Mouse (Mus musculus): ENCODE results near the gene Gnat3. TPM values are rescaled to one million over a fixed set of nuclear protein-coding genes. Genes with fewer than 3 reads are reported as not detected.

The Gnat3 gene
- polyA plus RNA-seq, 1 experiment: not detected

DNA sequence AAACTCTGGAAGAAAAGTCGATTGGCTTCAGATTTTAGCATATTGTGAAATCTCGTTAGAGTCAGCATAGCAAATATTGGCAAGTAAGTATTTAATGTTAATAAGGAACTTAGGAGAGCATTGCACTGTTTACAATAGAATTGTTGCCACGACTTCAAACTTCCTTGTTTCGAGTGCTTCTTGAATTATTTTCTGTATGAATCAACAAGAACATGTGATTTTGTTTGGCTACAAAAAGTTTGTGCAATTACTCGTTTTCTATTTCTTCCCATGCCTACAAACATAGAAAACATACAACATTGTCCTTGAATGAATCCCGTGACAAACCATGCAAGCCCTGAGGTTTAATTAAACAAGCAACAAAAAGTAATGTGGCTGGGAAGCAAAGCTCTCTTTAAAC, 37.8 kb downstream of the Gnat3 start:
- Histone ChIP-seq H3K27ac (ENCODE audit: insufficient read depth, low read depth, low read length) (no peak overlapping the region), H3K4me1 (ENCODE audit: control insufficient read depth, insufficient read depth, low read length) (no peaks in the 10 kb centered on the region), H3K4me3 (ENCODE audit: insufficient read depth, low read depth, low read length) (no peak overlapping the region)
- 60% methylated on average over 6 of the region's 6 CpGs for WGBS
- TF ChIP-seq CTCF (IDR thresholded peaks at IDR 0.05; ENCODE audit: insufficient read depth, low read depth, low read length): no peak
- no peak for TF ChIP-seq POLR2A (IDR thresholded peaks at IDR 0.05; ENCODE audit: insufficient read depth, low read depth, low read length)

DNA sequence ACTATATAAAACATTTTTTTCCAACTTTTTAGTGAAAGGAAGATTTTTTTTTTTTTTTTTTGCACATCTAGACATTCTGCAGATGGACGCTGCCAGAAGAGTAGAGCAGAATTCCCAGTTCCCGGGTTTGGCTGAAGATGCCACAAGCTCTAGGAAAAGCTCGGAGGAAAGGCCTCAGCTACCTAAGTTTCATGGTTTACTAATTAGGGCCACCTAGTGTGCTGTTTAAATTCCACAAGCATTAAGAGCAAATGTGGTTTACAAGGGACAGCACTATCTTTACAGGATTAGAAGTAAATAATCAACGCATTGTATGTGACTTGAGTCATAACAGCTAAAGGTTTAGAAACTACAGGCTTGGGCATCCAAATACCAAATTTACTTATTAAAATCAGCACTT, 39.3 kb downstream of the Gnat3 start:
- Histone ChIP-seq H3K27ac (ENCODE audit: insufficient read depth, low read depth, low read length) (no peak overlapping the region), H3K4me3 (ENCODE audit: insufficient read depth, low read depth, low read length) (no peak overlapping the region), H3K4me1 (ENCODE audit: control insufficient read depth, insufficient read depth, low read length) (no peaks in the 10 kb centered on the region)
- WGBS: 50% methylated on average over 4 of the region's 4 CpGs
- TF ChIP-seq POLR2A (IDR thresholded peaks at IDR 0.05; ENCODE audit: insufficient read depth, low read depth, low read length) (no peak), CTCF (IDR thresholded peaks at IDR 0.05; ENCODE audit: insufficient read depth, low read depth, low read length) (no peak)

DNA sequence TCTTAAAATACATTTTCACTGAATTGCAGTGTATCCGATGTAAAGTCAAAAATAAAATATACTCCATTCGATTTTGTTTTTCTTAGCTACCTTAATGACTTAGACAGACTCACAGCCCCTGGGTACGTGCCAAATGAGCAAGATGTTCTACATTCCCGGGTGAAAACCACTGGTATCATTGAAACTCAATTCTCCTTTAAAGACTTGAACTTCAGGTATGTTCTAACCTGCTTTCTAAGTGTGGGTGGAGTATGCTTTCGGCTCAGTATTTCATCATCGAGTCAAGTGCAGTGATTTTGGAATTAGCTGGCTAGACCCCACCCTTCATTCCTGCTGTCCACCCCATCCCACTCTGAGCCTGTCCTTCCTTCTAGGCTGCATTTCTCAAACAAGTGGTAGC, 41.3 kb downstream of the Gnat3 start:
- WGBS: 86% methylated on average over 6 of the region's 6 CpGs
- H3K27ac ChIP-seq (ENCODE audit: insufficient read depth, low read depth, low read length): no peak overlapping the region
- no peak overlapping the region for H3K4me3 ChIP-seq (ENCODE audit: insufficient read depth, low read depth, low read length)
- TF ChIP-seq CTCF (IDR thresholded peaks at IDR 0.05; ENCODE audit: insufficient read depth, low read depth, low read length) (no peak), POLR2A (IDR thresholded peaks at IDR 0.05; ENCODE audit: insufficient read depth, low read depth, low read length) (no peak)
- H3K4me1 ChIP-seq (ENCODE audit: control insufficient read depth, insufficient read depth, low read length): no peaks in the 10 kb centered on the region

DNA sequence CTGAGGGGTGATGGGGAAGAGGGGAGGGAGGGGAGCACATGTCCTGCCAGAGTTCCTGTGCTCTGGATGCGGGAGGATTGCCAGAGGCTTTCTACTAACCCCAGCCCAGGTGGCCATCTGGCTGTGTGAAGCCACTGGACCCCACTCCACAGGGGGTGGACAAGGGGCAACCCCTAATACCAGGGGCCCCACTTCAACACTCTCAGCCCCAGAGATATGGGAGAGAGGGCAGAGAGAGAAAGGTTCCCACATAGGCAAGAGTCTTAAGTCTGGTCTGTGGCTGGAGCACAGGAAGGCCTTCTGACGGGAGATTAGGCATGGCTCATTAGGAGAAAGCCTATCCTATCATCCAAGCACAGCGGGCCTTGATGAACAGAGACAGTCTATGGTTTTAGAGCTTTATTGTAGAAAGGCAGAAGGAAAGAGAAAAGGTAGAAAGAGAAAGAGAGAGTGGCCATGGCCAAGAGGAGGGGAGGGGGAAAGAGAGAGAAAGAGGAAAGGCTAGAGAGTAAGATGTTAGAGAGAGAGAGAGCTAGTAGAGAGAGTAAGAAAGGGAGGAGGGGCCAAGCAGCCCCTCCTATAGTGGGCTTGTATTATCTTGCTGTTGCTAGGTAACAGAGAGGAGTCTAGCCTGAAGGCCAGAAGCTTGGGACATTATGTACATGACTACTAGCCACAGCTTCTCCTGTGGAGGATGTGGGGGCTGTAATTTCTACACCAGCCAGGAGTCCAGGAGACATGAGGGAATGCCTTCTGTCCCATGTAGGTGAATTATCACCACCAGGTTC, 42.7 kb downstream of the Gnat3 start:
- WGBS: 88% methylated on average over 3 of the region's 3 CpGs
- Histone ChIP-seq H3K4me3 (ENCODE audit: insufficient read depth, low read depth, low read length) (no peak overlapping the region), H3K27ac (ENCODE audit: insufficient read depth, low read depth, low read length) (no peak overlapping the region), H3K4me1 (ENCODE audit: control insufficient read depth, insufficient read depth, low read length) (no peaks in the 10 kb centered on the region)
- TF ChIP-seq CTCF (IDR thresholded peaks at IDR 0.05; ENCODE audit: insufficient read depth, low read depth, low read length) (no peak), POLR2A (IDR thresholded peaks at IDR 0.05; ENCODE audit: insufficient read depth, low read depth, low read length) (no peak)

DNA sequence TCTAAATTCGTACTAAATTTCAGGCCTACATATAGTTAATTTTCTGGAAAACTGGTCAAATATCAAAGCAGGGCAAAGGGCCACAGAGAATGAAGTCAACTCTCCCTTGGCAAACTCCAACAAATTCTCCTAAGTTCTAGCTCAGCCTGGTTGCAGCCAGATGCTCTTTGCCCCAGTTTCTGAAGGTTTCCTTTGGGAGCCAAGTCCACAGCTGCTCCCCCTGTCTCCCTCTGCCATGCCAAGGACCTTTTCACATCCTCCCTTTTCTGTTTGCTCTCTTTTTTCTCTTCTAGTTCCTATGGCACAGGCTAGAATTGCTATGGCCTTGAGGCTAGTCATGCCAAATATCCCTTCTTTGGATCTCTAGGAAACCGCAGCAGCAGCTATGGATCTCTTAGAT, 43.8 kb downstream of the Gnat3 start:
- WGBS: 90% methylated on average over 2 of the region's 2 CpGs
- no peaks in the 10 kb centered on the region for H3K4me1 ChIP-seq (ENCODE audit: control insufficient read depth, insufficient read depth, low read length)
- H3K4me3 ChIP-seq (ENCODE audit: insufficient read depth, low read depth, low read length): no peak overlapping the region
- H3K27ac ChIP-seq (ENCODE audit: insufficient read depth, low read depth, low read length): no peak overlapping the region
- no peak for TF ChIP-seq CTCF (IDR thresholded peaks at IDR 0.05; ENCODE audit: insufficient read depth, low read depth, low read length)
- no peak for TF ChIP-seq POLR2A (IDR thresholded peaks at IDR 0.05; ENCODE audit: insufficient read depth, low read depth, low read length)

DNA sequence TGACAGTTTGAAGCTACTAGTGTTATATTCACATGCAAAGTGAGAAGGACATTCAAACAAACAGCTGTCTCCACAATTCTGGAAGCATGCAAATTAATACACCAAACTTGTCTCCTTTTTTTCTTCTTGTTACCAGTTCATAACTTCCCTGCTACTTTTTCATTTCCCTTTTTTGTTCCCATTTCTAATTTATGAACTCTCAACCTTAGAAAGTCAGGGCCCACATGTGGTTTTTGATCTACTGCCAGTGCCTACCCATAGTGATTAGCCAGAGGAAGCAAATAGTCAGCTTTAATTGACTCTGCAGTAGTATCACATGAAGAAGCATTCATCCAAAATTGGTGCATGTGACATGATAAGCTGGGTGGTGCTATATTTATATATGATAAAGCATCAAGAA, 44.7 kb downstream of the Gnat3 start:
- no peak overlapping the region for H3K27ac ChIP-seq (ENCODE audit: insufficient read depth, low read depth, low read length)
- H3K4me3 ChIP-seq (ENCODE audit: insufficient read depth, low read depth, low read length): no peak overlapping the region
- TF ChIP-seq CTCF (IDR thresholded peaks at IDR 0.05; ENCODE audit: insufficient read depth, low read depth, low read length) (no peak), POLR2A (IDR thresholded peaks at IDR 0.05; ENCODE audit: insufficient read depth, low read depth, low read length) (no peak)
- H3K4me1 ChIP-seq (ENCODE audit: control insufficient read depth, insufficient read depth, low read length): no peaks in the 10 kb centered on the region

DNA sequence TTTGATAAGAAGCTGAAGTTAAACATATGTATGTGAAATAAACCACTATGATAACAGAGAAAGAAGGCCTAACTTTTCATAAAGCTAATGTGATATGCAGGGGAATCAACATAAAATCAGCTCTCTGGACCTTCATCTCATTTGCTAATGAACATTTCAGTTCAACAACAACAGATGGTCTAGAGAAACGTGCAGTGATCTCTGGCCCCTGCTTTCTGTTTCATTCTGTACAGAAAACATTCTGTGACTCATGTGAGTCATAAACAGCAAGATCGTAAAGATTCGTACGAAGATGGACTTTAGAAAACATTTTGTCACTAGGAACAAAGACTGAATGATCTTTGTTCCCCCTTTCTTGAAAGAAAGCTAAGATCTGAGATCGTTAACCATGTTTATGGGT, 48.0 kb downstream of the Gnat3 start:
- H3K27ac ChIP-seq (ENCODE audit: insufficient read depth, low read depth, low read length): no peak overlapping the region
- no peaks in the 10 kb centered on the region for H3K4me1 ChIP-seq (ENCODE audit: control insufficient read depth, insufficient read depth, low read length)
- no peak overlapping the region for H3K4me3 ChIP-seq (ENCODE audit: insufficient read depth, low read depth, low read length)
- WGBS: 64% methylated on average over 5 of the region's 5 CpGs
- TF ChIP-seq CTCF (IDR thresholded peaks at IDR 0.05; ENCODE audit: insufficient read depth, low read depth, low read length): no peak
- TF ChIP-seq POLR2A (IDR thresholded peaks at IDR 0.05; ENCODE audit: insufficient read depth, low read depth, low read length): no peak

DNA sequence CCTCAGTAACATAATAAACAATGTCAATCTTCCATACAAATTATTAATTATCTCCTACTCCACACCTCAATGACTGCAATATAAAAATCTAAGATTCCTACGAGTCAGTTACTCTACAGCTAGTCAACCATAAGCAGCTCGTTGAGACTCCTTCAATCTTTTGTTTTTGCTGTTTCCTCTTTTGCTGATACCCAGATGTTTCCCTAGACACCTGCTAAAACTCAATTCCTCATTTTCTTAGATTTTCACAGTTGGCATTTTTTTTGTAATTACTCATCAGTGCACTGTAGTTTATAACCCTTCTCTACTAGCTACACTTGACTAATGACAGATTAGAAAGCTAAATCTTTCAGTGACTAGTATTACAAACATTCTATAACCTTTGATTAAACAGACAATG, 50.8 kb downstream of the Gnat3 start:
- TF ChIP-seq POLR2A (IDR thresholded peaks at IDR 0.05; ENCODE audit: insufficient read depth, low read depth, low read length) (no peak), CTCF (IDR thresholded peaks at IDR 0.05; ENCODE audit: insufficient read depth, low read depth, low read length) (no peak)
- 69% methylated on average over 2 of the region's 2 CpGs for WGBS

DNA sequence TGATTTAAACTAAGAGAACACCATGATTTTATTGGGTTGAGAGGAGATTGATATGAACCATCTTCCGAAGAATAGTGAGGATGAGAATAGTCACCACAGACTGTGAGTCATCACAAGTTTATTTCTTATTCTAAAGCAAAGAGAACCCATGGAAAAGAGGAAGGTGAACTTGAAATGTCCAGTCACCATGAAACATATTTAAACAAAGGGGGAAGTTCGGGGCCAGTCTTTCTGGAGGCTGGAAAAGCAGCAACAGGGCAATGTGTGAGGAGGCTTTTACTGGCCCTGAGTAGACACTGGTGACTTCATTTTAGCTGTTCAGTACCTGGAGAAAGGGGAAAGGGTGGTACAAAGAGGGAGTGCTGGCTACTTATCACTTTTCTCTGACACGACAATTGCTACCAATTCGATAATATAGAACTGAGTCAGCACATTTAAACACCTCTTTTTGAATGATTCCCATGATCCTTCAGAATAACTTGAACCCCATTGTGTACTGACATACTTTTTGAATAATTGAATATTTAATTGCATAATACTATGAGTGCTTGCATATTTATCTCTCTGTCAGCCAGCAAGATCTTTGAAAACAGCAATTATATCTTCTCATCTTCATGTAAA, 52.0 kb downstream of the Gnat3 start:
- 84% methylated on average over 4 of the region's 4 CpGs for WGBS
- Histone ChIP-seq H3K4me1 (ENCODE audit: control insufficient read depth, insufficient read depth, low read length) (no peaks in the 10 kb centered on the region), H3K4me3 (ENCODE audit: insufficient read depth, low read depth, low read length) (no peak overlapping the region), H3K27ac (ENCODE audit: insufficient read depth, low read depth, low read length) (no peak overlapping the region)
- TF ChIP-seq POLR2A (IDR thresholded peaks at IDR 0.05; ENCODE audit: insufficient read depth, low read depth, low read length) (no peak), CTCF (IDR thresholded peaks at IDR 0.05; ENCODE audit: insufficient read depth, low read depth, low read length) (no peak)

More for the DNA sequence above, 50.8 kb downstream of the Gnat3 start:
- no peak overlapping the region for H3K27ac ChIP-seq (ENCODE audit: insufficient read depth, low read depth, low read length)
- no peak overlapping the region for H3K4me3 ChIP-seq (ENCODE audit: insufficient read depth, low read depth, low read length)
- H3K4me1 ChIP-seq (ENCODE audit: control insufficient read depth, insufficient read depth, low read length): no peaks in the 10 kb centered on the region
